Mouse (Mus musculus) testis, postnatal 10 days (tissue): ENCODE measurements around the gene Phldb1.
"Not testable (repeated sequence)": the region's sequence is repeated elsewhere in the genome, so short reads cannot be mapped to it uniquely, and the experiment has no call there.

ENCODE experiments used
- DNase-seq: peaks from one replicate; pipeline ENCODE4 v3.0.0; 2021; ENCODE audit warnings: low spot score

Gene Phldb1

GRCm38 (mm10) chr9:44653896-44654295, 81.1 kb downstream of the Phldb1 start:
- DNase-seq, result no peak

- DNase-seq, result peak; percentile 88
Observed at GRCm38 (mm10) chr9:44652027-44652426, 83.0 kb downstream of the Phldb1 start.

- no peak for DNase-seq
Observed at GRCm38 (mm10) chr9:44648881-44649281, 86.1 kb downstream of the Phldb1 start.

GRCm38 (mm10) chr9:44647656-44648055, 87.3 kb downstream of the Phldb1 start:
- no peak for DNase-seq

GRCm38 (mm10) chr9:44647026-44647425, 88.0 kb downstream of the Phldb1 start:
- no peak for DNase-seq

- DNase-seq, result no peak
Observed at GRCm38 (mm10) chr9:44646366-44646765, 88.6 kb downstream of the Phldb1 start.

- DNase-seq, result no peak
Observed at GRCm38 (mm10) chr9:44645924-44646323, 89.1 kb downstream of the Phldb1 start.

GRCm38 (mm10) chr9:44645481-44645880, 89.5 kb downstream of the Phldb1 start:
- DNase-seq, result no peak

- DNase-seq, result no peak
Observed at GRCm38 (mm10) chr9:44644186-44644585, 90.8 kb downstream of the Phldb1 start.

- no peak for DNase-seq
Observed at GRCm38 (mm10) chr9:44643103-44643502, 91.9 kb downstream of the Phldb1 start.

GRCm38 (mm10) chr9:44641616-44642015, 93.4 kb downstream of the Phldb1 start:
- DNase-seq, result no peak

- DNase-seq, result no peak
Observed at GRCm38 (mm10) chr9:44640646-44641357, 94.2 kb downstream of the Phldb1 start.

- DNase-seq, result not testable (repeated sequence)
Observed at GRCm38 (mm10) chr9:44640028-44640427, 95.0 kb downstream of the Phldb1 start.

GRCm38 (mm10) chr9:44638726-44639125, 96.3 kb downstream of the Phldb1 start:
- DNase-seq, result not testable (repeated sequence)

GRCm38 (mm10) chr9:44637551-44638169, 97.3 kb downstream of the Phldb1 start:
- DNase-seq, result peak; percentile 69
